Mouse (Mus musculus): ENCODE results near the gene B2m. TPM values are rescaled to one million over a fixed set of nuclear protein-coding genes. Genes with fewer than 3 reads are reported as not detected.

B2m gene
- total and polyA plus RNA-seq, 3 experiments = 108 to 1,161 (median 229) TPM

DNA sequence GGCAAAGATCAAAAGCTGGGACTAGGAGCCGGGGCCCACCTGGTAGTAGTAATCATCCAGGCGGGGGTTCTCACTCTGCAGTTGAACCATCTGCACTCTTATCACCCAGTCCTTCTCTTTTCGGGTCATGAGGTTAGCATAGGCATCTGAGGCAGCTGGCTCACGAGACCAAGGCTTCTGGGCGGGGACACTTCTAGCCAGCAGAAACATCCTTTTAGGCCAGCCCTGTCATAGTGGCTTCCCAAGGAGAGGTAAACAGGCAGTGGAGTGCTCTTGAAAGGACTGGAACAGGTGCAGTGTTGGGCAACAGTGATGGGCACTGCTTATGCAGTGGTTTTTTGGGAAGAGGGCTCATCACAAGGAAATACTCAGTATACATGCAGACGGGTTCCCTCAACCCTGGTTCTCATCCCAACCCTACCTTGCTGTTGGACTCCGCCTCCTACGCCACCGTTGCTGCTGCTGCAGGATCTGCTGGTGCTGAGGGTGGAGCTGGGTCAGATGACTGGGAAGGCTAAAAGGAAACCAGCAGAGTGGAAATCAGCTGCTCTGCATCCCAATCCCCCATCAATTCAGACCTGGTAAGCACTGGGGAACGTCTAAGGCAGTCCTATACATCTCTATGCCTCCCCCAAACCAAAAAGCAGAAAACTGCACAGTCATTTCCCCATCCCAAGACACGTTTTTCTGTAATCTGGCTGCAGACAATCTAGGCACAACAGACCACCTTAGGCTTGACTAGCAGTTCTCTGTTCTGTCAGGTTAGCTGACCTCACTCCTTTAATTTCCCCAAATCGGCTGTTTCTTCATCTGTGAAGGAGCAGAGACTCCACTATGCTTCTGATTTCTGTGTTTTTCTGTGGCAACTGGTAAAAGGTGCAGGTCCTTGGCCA, 21.6 kb upstream of the B2m start (continued):
- TF ChIP-seq BHLHE40 (IDR thresholded peaks at IDR 0.05; ENCODE audit: borderline replicate concordance, low read depth, low read length) = peak; percentile 98
- TF ChIP-seq POLR2AphosphoS2 (IDR thresholded peaks at IDR 0.05; ENCODE audit: low read length) = no peak
- peak; percentile 12; the same call in 1 of the 2 replicates for TF ChIP-seq SIN3A (IDR thresholded peaks at IDR 0.05; ENCODE audit: low read length)
- TF ChIP-seq MYC (IDR thresholded peaks at IDR 0.05; ENCODE audit: low read depth, low read length) = 0 out of 2 replicates have a peak, but pooled peaks have one; percentile 57
- TF ChIP-seq MAFK (IDR thresholded peaks at IDR 0.05; ENCODE audit: borderline replicate concordance, low read depth, low read length) = no peak
- TF ChIP-seq POLR2AphosphoS5 (IDR thresholded peaks at IDR 0.05; ENCODE audit: borderline replicate concordance, low read depth, low read length) = no peak
- TF ChIP-seq USF1 (IDR thresholded peaks at IDR 0.05; ENCODE audit: low read depth, low read length) = peak; percentile 55; the same call in 1 of the 2 replicates
- TF ChIP-seq TCF12 (IDR thresholded peaks at IDR 0.05; ENCODE audit: low read depth, low read length) = peak; percentile 85
- TF ChIP-seq ZKSCAN1 (IDR thresholded peaks at IDR 0.05; ENCODE audit: low read depth, low read length) = no peak
- TF ChIP-seq MAZ (IDR thresholded peaks at IDR 0.05; ENCODE audit: low read depth, low read length) = 0 out of 2 replicates have a peak, but pooled peaks have one; percentile 34
- no peak for TF ChIP-seq JUND (IDR thresholded peaks at IDR 0.05; ENCODE audit: low read depth, low read length)

DNA sequence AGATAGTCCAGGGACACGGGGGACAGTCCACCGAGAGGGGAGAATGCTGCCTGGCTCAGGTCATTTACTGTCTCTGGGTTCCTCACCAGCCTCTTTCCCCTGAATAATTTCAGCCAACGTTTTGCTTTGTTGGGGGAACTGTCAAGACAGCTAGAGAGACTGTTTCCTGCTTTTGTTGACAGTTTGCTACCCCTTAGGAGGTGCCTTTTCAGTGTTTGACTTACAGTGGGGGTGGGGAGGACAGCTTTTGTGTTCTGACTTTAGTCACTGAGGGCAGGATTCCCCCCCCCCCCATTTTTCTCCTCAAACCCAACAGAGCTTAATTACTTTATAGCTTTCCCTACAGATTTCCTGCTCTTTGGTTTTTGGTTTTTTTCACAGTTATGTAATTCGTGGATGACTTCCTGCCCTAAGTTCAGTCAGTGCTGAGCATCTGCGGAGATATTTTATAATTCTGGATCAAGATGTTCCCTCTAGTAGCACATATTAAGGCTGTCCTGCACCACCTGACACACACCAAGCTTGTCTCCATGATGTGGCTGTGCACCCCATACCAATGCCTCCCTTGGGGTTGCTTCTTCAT, 20.6 kb upstream of the B2m start:
- Histone ChIP-seq H3K4me3 (ENCODE audit: control insufficient read depth in 1 of 2, insufficient read depth in 1 of 2, low read depth in 2 of 2, low read length in 2 of 2) (no peak overlapping the region), H3K9ac (ENCODE audit: control insufficient read depth, low read depth, low read length, poor library complexity, severe bottlenecking) (peak overlapping the region; percentile 13; the same call in 1 of the 2 replicates), H3K79me2 (ENCODE audit: control insufficient read depth, insufficient read depth, low read length, poor library complexity) (no peaks in the 10 kb centered on the region)

More for the DNA sequence above, 20.6 kb upstream of the B2m start:
- H3K27me3 ChIP-seq (ENCODE audit: control insufficient read depth in 1 of 2, insufficient read depth in 2 of 2, low read length in 2 of 2) = no peaks in the 10 kb centered on the region
- DNase-seq (ENCODE audit: low read depth, low spot score) = no peak
- no peaks in the 10 kb centered on the region for H3K9me3 ChIP-seq (replicated peaks; ENCODE audit: insufficient read depth, low read length)
- H3K36me3 ChIP-seq (ENCODE audit: control insufficient read depth in 1 of 2, insufficient read depth in 2 of 2, low read length in 2 of 2) = peaks cover 0 to 13% of the 10 kb centered on the region in 2 experiments; a peak in 2 of 4 replicates
- peaks cover 11 to 29% of the 10 kb centered on the region in 2 experiments; a peak in 3 of 4 replicates for H3K4me1 ChIP-seq (ENCODE audit: control insufficient read depth in 1 of 2, insufficient read depth in 2 of 2, low read length in 2 of 2)
- H3K27ac ChIP-seq (ENCODE audit: control insufficient read depth, low read depth, low read length) = peak overlapping the region; percentile 39
- TF ChIP-seq BHLHE40 (IDR thresholded peaks at IDR 0.05; ENCODE audit: borderline replicate concordance, low read depth, low read length) (no peak), ETS1 (IDR thresholded peaks at IDR 0.05; ENCODE audit: low read depth, low read length) (no peak), UBTF (IDR thresholded peaks at IDR 0.05; ENCODE audit: borderline replicate concordance, insufficient read depth, low read depth, low read length) (no peak), ZC3H11A (IDR thresholded peaks at IDR 0.05; ENCODE audit: low read depth, low read length) (no peak), GABPA (IDR thresholded peaks at IDR 0.05; ENCODE audit: low read depth, low read length) (no peak), MAFK (IDR thresholded peaks at IDR 0.05; ENCODE audit: borderline replicate concordance, low read depth, low read length) (no peak), MAZ (IDR thresholded peaks at IDR 0.05; ENCODE audit: low read depth, low read length) (no peak), MYC (IDR thresholded peaks at IDR 0.05; ENCODE audit: low read depth, low read length) (no peak), MXI1 (IDR thresholded peaks at IDR 0.05; ENCODE audit: low read depth, low read length) (no peak), RCOR1 (IDR thresholded peaks at IDR 0.05; ENCODE audit: low read depth, low read length) (no peak), NELFE (IDR thresholded peaks at IDR 0.05; ENCODE audit: low read depth, low read length) (no peak), MYB (IDR thresholded peaks at IDR 0.05; ENCODE audit: low read depth, low read length) (no peak), CTCF (IDR thresholded peaks at IDR 0.05 in 2 of 3, conservative IDR thresholded peaks at IDR 0.05 in 1 of 3; ENCODE audit: control insufficient read depth in 1 of 3, insufficient read depth in 1 of 3, low read depth in 2 of 3, low read length in 3 of 3, poor library complexity in 1 of 3, severe bottlenecking in 1 of 3) (no peak), JUND (IDR thresholded peaks at IDR 0.05; ENCODE audit: low read depth, low read length) (no peak), USF1 (IDR thresholded peaks at IDR 0.05; ENCODE audit: low read depth, low read length) (no peak), HCFC1 (IDR thresholded peaks at IDR 0.05; ENCODE audit: low read depth, low read length) (no peak), SMC3 (IDR thresholded peaks at IDR 0.05; ENCODE audit: low read depth, low read length) (no peak), GATA1 (IDR thresholded peaks at IDR 0.05; ENCODE audit: low read depth, low read length) (no peak), POLR2A (IDR thresholded peaks at IDR 0.05; ENCODE audit: control insufficient read depth in 1 of 2, insufficient read depth in 1 of 2, low read depth in 1 of 2, low read length in 2 of 2, poor library complexity in 1 of 2) (no peak)

Data from MEL (cell line).